Mouse (Mus musculus): ENCODE data around the gene Rora. TPM values are rescaled to one million over a fixed set of nuclear protein-coding genes. Genes with fewer than 3 reads are reported as not detected.

The Rora gene
- total RNA-seq, 1 experiment from 2014 or later = 0.70 TPM

- ATAC-seq (ENCODE audit: extremely low read depth, insufficient number of reproducible peaks, low FRiP score, poor library complexity, severe bottlenecking) = no peak
These were observed 710.5 kb downstream of the Rora start for GRCm38 (mm10) chr9:69364117-69364516.

GRCm38 (mm10) chr9:69367055-69367454 is 713.5 kb downstream of the Rora start:
- no peak for ATAC-seq (ENCODE audit: extremely low read depth, insufficient number of reproducible peaks, low FRiP score, poor library complexity, severe bottlenecking)

- peak; percentile 65 for ATAC-seq (ENCODE audit: extremely low read depth, insufficient number of reproducible peaks, low FRiP score, poor library complexity, severe bottlenecking)
These were observed 714.5 kb downstream of the Rora start for GRCm38 (mm10) chr9:69368071-69368470.

- no peak for ATAC-seq (ENCODE audit: extremely low read depth, insufficient number of reproducible peaks, low FRiP score, poor library complexity, severe bottlenecking)
These were observed 717.6 kb downstream of the Rora start for GRCm38 (mm10) chr9:69371046-69371724.

GRCm38 (mm10) chr9:69372871-69373270 is 719.3 kb downstream of the Rora start:
- ATAC-seq (ENCODE audit: extremely low read depth, insufficient number of reproducible peaks, low FRiP score, poor library complexity, severe bottlenecking) = no peak

GRCm38 (mm10) chr9:69376982-69377653 is 723.5 kb downstream of the Rora start:
- ATAC-seq (ENCODE audit: extremely low read depth, insufficient number of reproducible peaks, low FRiP score, poor library complexity, severe bottlenecking) = no peak

- peak; percentile 43; the same call in 1 of the 2 replicates for ATAC-seq (ENCODE audit: extremely low read depth, insufficient number of reproducible peaks, low FRiP score, poor library complexity, severe bottlenecking)
These were observed 724.1 kb downstream of the Rora start for GRCm38 (mm10) chr9:69377654-69378045.

GRCm38 (mm10) chr9:69380546-69380945 is 727.0 kb downstream of the Rora start:
- ATAC-seq (ENCODE audit: extremely low read depth, insufficient number of reproducible peaks, low FRiP score, poor library complexity, severe bottlenecking) = no peak

- ATAC-seq (ENCODE audit: extremely low read depth, insufficient number of reproducible peaks, low FRiP score, poor library complexity, severe bottlenecking) = no peak
These were observed 728.2 kb downstream of the Rora start for GRCm38 (mm10) chr9:69381741-69382140.

GRCm38 (mm10) chr9:69384475-69384874 is 730.9 kb downstream of the Rora start:
- ATAC-seq (ENCODE audit: extremely low read depth, insufficient number of reproducible peaks, low FRiP score, poor library complexity, severe bottlenecking) = no peak

- no peak for ATAC-seq (ENCODE audit: extremely low read depth, insufficient number of reproducible peaks, low FRiP score, poor library complexity, severe bottlenecking)
These were observed 731.3 kb downstream of the Rora start for GRCm38 (mm10) chr9:69384905-69385304.

- no peak for ATAC-seq (ENCODE audit: extremely low read depth, insufficient number of reproducible peaks, low FRiP score, poor library complexity, severe bottlenecking)
These were observed 733.7 kb downstream of the Rora start for GRCm38 (mm10) chr9:69387296-69387695.

GRCm38 (mm10) chr9:69390631-69391030 is 737.0 kb downstream of the Rora start:
- ATAC-seq (ENCODE audit: extremely low read depth, insufficient number of reproducible peaks, low FRiP score, poor library complexity, severe bottlenecking) = no peak

- ATAC-seq (ENCODE audit: extremely low read depth, insufficient number of reproducible peaks, low FRiP score, poor library complexity, severe bottlenecking) = no peak
These were observed 740.6 kb downstream of the Rora start for GRCm38 (mm10) chr9:69394234-69394633.

- ATAC-seq (ENCODE audit: extremely low read depth, insufficient number of reproducible peaks, low FRiP score, poor library complexity, severe bottlenecking) = no peak
These were observed 743.8 kb downstream of the Rora start for GRCm38 (mm10) chr9:69397432-69397759.

GRCm38 (mm10) chr9:69397760-69398452 is 744.3 kb downstream of the Rora start, which contains the start of gene Ice2:
Gene Ice2, plus strand, starts transcription at chr9:69397906.
- peak; percentile 69 for ATAC-seq (ENCODE audit: extremely low read depth, insufficient number of reproducible peaks, low FRiP score, poor library complexity, severe bottlenecking)

GRCm38 (mm10) chr9:69398453-69398850 is 744.9 kb downstream of the Rora start:
- no peak for ATAC-seq (ENCODE audit: extremely low read depth, insufficient number of reproducible peaks, low FRiP score, poor library complexity, severe bottlenecking)

- ATAC-seq (ENCODE audit: extremely low read depth, insufficient number of reproducible peaks, low FRiP score, poor library complexity, severe bottlenecking) = no peak
These were observed 751.1 kb downstream of the Rora start for GRCm38 (mm10) chr9:69404671-69405070.

GRCm38 (mm10) chr9:69419476-69419875 is 765.9 kb downstream of the Rora start:
- no peak for ATAC-seq (ENCODE audit: extremely low read depth, insufficient number of reproducible peaks, low FRiP score, poor library complexity, severe bottlenecking)

- ATAC-seq (ENCODE audit: extremely low read depth, insufficient number of reproducible peaks, low FRiP score, poor library complexity, severe bottlenecking) = no peak
These were observed 776.9 kb downstream of the Rora start for GRCm38 (mm10) chr9:69430531-69430930.
